Mouse (Mus musculus) cerebellum, adult 9-11 months (tissue): ENCODE measurements around the gene Dpysl4.
A peak's percentile ranks its signal among the peaks of the same experiment; 100 is the strongest.

Source experiments
- DNase-seq: peaks from one replicate; pipeline ENCODE4 v3.0.0; 2022

Gene Dpysl4

GRCm38 (mm10) chr7:139100531-139101095 lies 14.8 kb downstream of the Dpysl4 start:
- peak; percentile 56 for DNase-seq

- peak; percentile 60 for DNase-seq
Measured at GRCm38 (mm10) chr7:139101286-139101804, 15.5 kb downstream of the Dpysl4 start.

GRCm38 (mm10) chr7:139101826-139102225 lies 16.0 kb downstream of the Dpysl4 start:
- DNase-seq: peak; percentile 93

GRCm38 (mm10) chr7:139103960-139104381 lies 18.2 kb downstream of the Dpysl4 start:
- peak; percentile 70 for DNase-seq

- peak; percentile 43 for DNase-seq
Measured at GRCm38 (mm10) chr7:139105076-139105475, 19.3 kb downstream of the Dpysl4 start.

- DNase-seq: peak; percentile 90
Measured at GRCm38 (mm10) chr7:139105705-139106104, 19.9 kb downstream of the Dpysl4 start.

GRCm38 (mm10) chr7:139107908-139108650 lies 22.3 kb downstream of the Dpysl4 start:
- no peak for DNase-seq

GRCm38 (mm10) chr7:139119152-139119774 lies 33.5 kb downstream of the Dpysl4 start:
- peak; percentile 83 for DNase-seq

- no peak for DNase-seq
Measured at GRCm38 (mm10) chr7:139119775-139120153, 34.0 kb downstream of the Dpysl4 start.

GRCm38 (mm10) chr7:139125881-139126280 lies 40.1 kb downstream of the Dpysl4 start:
- no peak for DNase-seq

GRCm38 (mm10) chr7:139126549-139126948 lies 40.7 kb downstream of the Dpysl4 start:
- DNase-seq: no peak

GRCm38 (mm10) chr7:139128994-139129393 lies 43.2 kb downstream of the Dpysl4 start:
- DNase-seq: no peak

GRCm38 (mm10) chr7:139130361-139130760 lies 44.6 kb downstream of the Dpysl4 start:
- no peak for DNase-seq

GRCm38 (mm10) chr7:139131538-139131937 lies 45.7 kb downstream of the Dpysl4 start:
- no peak for DNase-seq

- peak; percentile 67 for DNase-seq
Measured at GRCm38 (mm10) chr7:139133446-139133845, 47.6 kb downstream of the Dpysl4 start.

GRCm38 (mm10) chr7:139135236-139135635 lies 49.4 kb downstream of the Dpysl4 start:
- DNase-seq: no peak

- DNase-seq: no peak
Measured at GRCm38 (mm10) chr7:139136906-139137491, 51.2 kb downstream of the Dpysl4 start.

GRCm38 (mm10) chr7:139139921-139140461 lies 54.2 kb downstream of the Dpysl4 start:
- DNase-seq: no peak

- no peak for DNase-seq
Measured at GRCm38 (mm10) chr7:139143785-139144184, 58.0 kb downstream of the Dpysl4 start.

- DNase-seq: no peak
Measured at GRCm38 (mm10) chr7:139145891-139146290, 60.1 kb downstream of the Dpysl4 start.

- no peak for DNase-seq
Measured at GRCm38 (mm10) chr7:139147360-139147759, 61.6 kb downstream of the Dpysl4 start.

- no peak for DNase-seq
Measured at GRCm38 (mm10) chr7:139149373-139149772, 63.6 kb downstream of the Dpysl4 start.

- no peak for DNase-seq
Measured at GRCm38 (mm10) chr7:139151116-139151515, 65.3 kb downstream of the Dpysl4 start.
